Mouse (Mus musculus) bone marrow macrophage, adult 2 months (primary cell): ENCODE measurements at regions not wholly inside any gene's neighbourhood (a gene's known extent, or its start where the extent isn't known, plus 50 kb on each side); places are given as distances from the start of the nearest gene placed in this dataset.

Source experiments
- CTCF ChIP-seq: IDR thresholded peaks from 2 replicates; pipeline ENCODE4 v1.5.1; 2012; ENCODE audit warnings: low read depth, mild to moderate bottlenecking, low read length, moderate library complexity
- POLR2A ChIP-seq: IDR thresholded peaks from 2 replicates; pipeline ENCODE4 v1.6.1; 2012; ENCODE audit warnings: mild to moderate bottlenecking, low read depth, low read length, borderline replicate concordance

GRCm38 (mm10) chr15:96901616-96902015, 154.1 kb downstream of the Slc38a4 start:
- no peak for TF ChIP-seq POLR2A
- TF ChIP-seq CTCF: no peak
